Mouse (Mus musculus) mesoderm, embryonic 11.5 days (tissue): ENCODE measurements around the gene Tph1.
A peak's percentile ranks its signal among the peaks of the same experiment; 100 is the strongest.
"Not testable (repeated sequence)": the region's sequence is repeated elsewhere in the genome, so short reads cannot be mapped to it uniquely, and the experiment has no call there.

Source experiments
- DNase-seq: peaks from one replicate; pipeline ENCODE4 v3.0.0-alpha.2; 2012; ENCODE audit warnings: low read depth, low spot score

Gene Tph1

GRCm38 (mm10) chr7:46672160-46672672 is at the start of gene Tph1:
Tph1 (minus strand) TSS chr7:46672537.
- peak; percentile 12 for DNase-seq

- no peak for DNase-seq
These were observed 48.1 kb upstream of the Tph1 start for GRCm38 (mm10) chr7:46720460-46720859.

GRCm38 (mm10) chr7:46719526-46719925 is 47.2 kb upstream of the Tph1 start:
- no peak for DNase-seq

- no peak for DNase-seq
These were observed 46.4 kb upstream of the Tph1 start for GRCm38 (mm10) chr7:46718591-46719270.

- DNase-seq = no peak
These were observed 44.6 kb upstream of the Tph1 start for GRCm38 (mm10) chr7:46716897-46717296.

GRCm38 (mm10) chr7:46715600-46715999 is 43.3 kb upstream of the Tph1 start, which contains the start of gene Saa3:
Saa3 (minus strand) TSS chr7:46715700.
- no peak for DNase-seq

- peak; percentile 70 for DNase-seq
These were observed 42.2 kb upstream of the Tph1 start for GRCm38 (mm10) chr7:46714518-46714917.

- no peak for DNase-seq
These were observed 39.9 kb upstream of the Tph1 start for GRCm38 (mm10) chr7:46712250-46712649.

- peak; percentile 93 for DNase-seq
These were observed 38.1 kb upstream of the Tph1 start, which contains the start of gene Saal1 for GRCm38 (mm10) chr7:46710390-46710844. Saal1 (minus strand) TSS chr7:46710680.

GRCm38 (mm10) chr7:46700521-46701025 is 28.2 kb upstream of the Tph1 start:
- no peak for DNase-seq

GRCm38 (mm10) chr7:46696754-46697153 is 24.4 kb upstream of the Tph1 start:
- no peak for DNase-seq

- no peak for DNase-seq
These were observed 14.5 kb upstream of the Tph1 start for GRCm38 (mm10) chr7:46686827-46687226.

- no peak for DNase-seq
These were observed 8.4 kb upstream of the Tph1 start for GRCm38 (mm10) chr7:46680732-46681131.

- not testable (repeated sequence) for DNase-seq
These were observed 6.7 kb upstream of the Tph1 start for GRCm38 (mm10) chr7:46679044-46679443.

GRCm38 (mm10) chr7:46678417-46678816 is 6.1 kb upstream of the Tph1 start:
- no peak for DNase-seq

GRCm38 (mm10) chr7:46676808-46677360 is 4.5 kb upstream of the Tph1 start:
- DNase-seq = no peak

- no peak for DNase-seq
These were observed 3.5 kb upstream of the Tph1 start for GRCm38 (mm10) chr7:46675886-46676285.

- no peak for DNase-seq
These were observed 2.7 kb upstream of the Tph1 start for GRCm38 (mm10) chr7:46675061-46675460.

GRCm38 (mm10) chr7:46667256-46667655 is 5.1 kb downstream of the Tph1 start:
- DNase-seq = peak; percentile 53

- DNase-seq = peak; percentile 70
These were observed 7.1 kb downstream of the Tph1 start for GRCm38 (mm10) chr7:46665236-46665635.

GRCm38 (mm10) chr7:46661591-46662090 is 10.7 kb downstream of the Tph1 start:
- peak; percentile 55 for DNase-seq

GRCm38 (mm10) chr7:46652279-46652678 is 20.1 kb downstream of the Tph1 start:
- DNase-seq = no peak

- DNase-seq = not testable (repeated sequence)
These were observed 22.1 kb downstream of the Tph1 start for GRCm38 (mm10) chr7:46650231-46650630.
